Mouse (Mus musculus) ES-E14 (cell line): Measurements from ENCODE around the gene Sec16a.

Experiments
- CHD2 ChIP-seq: IDR thresholded peaks from 2 replicates; pipeline ENCODE4 v1.6.1; 2014; ENCODE audit warnings: mild to moderate bottlenecking, low read depth, low read length, inconsistent platforms
- ZC3H11A ChIP-seq: IDR thresholded peaks from 2 replicates; pipeline ENCODE4 v1.6.1; 2012; ENCODE audit warnings: low read depth, mild to moderate bottlenecking, inconsistent platforms, low read length, borderline replicate concordance

GRCm38 (mm10) chr2:26460097-26460646 lies 15.2 kb upstream of the Sec16a start:
- no peak for TF ChIP-seq ZC3H11A
- no peak for TF ChIP-seq CHD2
